Mouse (Mus musculus): Measurements from ENCODE around the gene Lhx3. TPM values are rescaled to one million over a fixed set of nuclear protein-coding genes. Genes with fewer than 3 reads are reported as not detected.

Gene Lhx3
- total RNA-seq, 2 experiments from 2014 or later = not detected

- peak in 1 of 2 experiments; percentile 34 for DNase-seq (ENCODE audit: extremely low spot score in 1 of 2, low spot score in 2 of 2)
- intact Hi-C loops (cut with DNase I) = loop anchor here (10.0 kb wide), 1 partner anchor 229 kb away; the partner anchor contains the start of genes Entr1, Pmpca and Snapc4
Measured at GRCm38 (mm10) chr2:26155737-26156136, 52.4 kb downstream of the Lhx3 start.

GRCm38 (mm10) chr2:26154586-26154985 is 53.5 kb downstream of the Lhx3 start:
- intact Hi-C loops (cut with DNase I) = loop anchor here (10.0 kb wide), 1 partner anchor 230 kb away; the partner anchor contains the start of genes Entr1, Pmpca and Snapc4

GRCm38 (mm10) chr2:26153909-26154340 is 54.2 kb downstream of the Lhx3 start:
- DNase-seq (ENCODE audit: extremely low spot score in 1 of 2, low spot score in 2 of 2) = no peak
- intact Hi-C loops (cut with DNase I) = loop anchor here (1.0 to 10.0 kb wide), 2 partner anchors 119 to 231 kb away; partner anchors contain the start of genes Entr1, Pmpca and Snapc4

More at GRCm38 (mm10) chr2:26154586-26154985, 53.5 kb downstream of the Lhx3 start:
- DNase-seq (ENCODE audit: extremely low spot score in 1 of 2, low spot score in 2 of 2) = no peak

- peak in 1 of 2 experiments; percentile 65 for DNase-seq (ENCODE audit: extremely low spot score in 1 of 2, low spot score in 2 of 2)
- intact Hi-C loops (cut with DNase I) = loop anchor here (1.0 to 10.0 kb wide), 2 partner anchors 120 to 232 kb away; partner anchors contain the start of genes Entr1, Pmpca and Snapc4
Measured at GRCm38 (mm10) chr2:26153295-26153694, 54.8 kb downstream of the Lhx3 start.

Other genes with a start within 250 kb of the Lhx3 start
- 100 to 1,000 TPM; 155 to 168 TPM for gene Camsap1, start 225.0 kb downstream of the Lhx3 start, total RNA-seq (2021)
- 10 to 100 TPM; 82.3 to 85.1 TPM for gene Ubac1, start 186.5 kb downstream of the Lhx3 start, total RNA-seq (2021)
- 10 to 100 TPM; 45.6 to 46.4 TPM for gene Nacc2, start 85.1 kb downstream of the Lhx3 start, total RNA-seq (2021)
- 10 to 100 TPM; 20.7 to 21.7 TPM for gene Qsox2, start 29.2 kb upstream of the Lhx3 start, total RNA-seq (2021)
- gene Ccdc187, start 86.3 kb upstream of the Lhx3 start, total RNA-seq (2021) = 1 to 10 TPM; 1.3 to 2.0 TPM
- 100 to 1,000 TPM; 103 to 108 TPM for gene Gpsm1, start 107.2 kb upstream of the Lhx3 start, total RNA-seq (2021)
- 10 to 100 TPM; 26.7 to 27.6 TPM for gene Dnlz, start 143.8 kb upstream of the Lhx3 start, total RNA-seq (2021)
- gene Card9, start 152.6 kb upstream of the Lhx3 start, total RNA-seq (2021) = 1 to 10 TPM; 2.1 to 2.9 TPM
- gene Snapc4, start 172.4 kb upstream of the Lhx3 start, total RNA-seq (2021) = 10 to 100 TPM; 78.8 to 80.9 TPM
- 100 to 1,000 TPM; 187 to 190 TPM for gene Entr1, start 181.0 kb upstream of the Lhx3 start, total RNA-seq (2021)
- gene Pmpca, start 181.1 kb upstream of the Lhx3 start, total RNA-seq (2021) = 100 to 1,000 TPM; 126 to 129 TPM
- gene Inpp5e, start 200.9 kb upstream of the Lhx3 start, total RNA-seq (2021) = 10 to 100 TPM; 17.3 to 19.6 TPM
- 10 to 100 TPM; 43.6 to 46.3 TPM for gene Sec16a, start 236.9 kb upstream of the Lhx3 start, total RNA-seq (2021)